Mouse (Mus musculus) neural tube, embryonic 14.5 days (tissue): ENCODE results near the gene Prc1. TPM values are rescaled to one million over a fixed set of nuclear protein-coding genes. Genes with fewer than 3 reads are reported as not detected.

ENCODE experiments used
- ATAC-seq: fragments of 200-750 bp; cut with Nextera tagmentation; 2 replicates; pipeline ENCODE4 v1.8.0; 2017; ENCODE audit warnings: low read depth, mild to moderate bottlenecking, moderate TSS enrichment, moderate library complexity
- H3K27ac ChIP-seq: fragments of 300-500 bp; sonication (generic); 2 replicates; pipeline ENCODE4 v1.5.1; 2014; ENCODE audit warnings: low read depth, mild to moderate bottlenecking, control low read depth, low read length, moderate library complexity, mixed read lengths
- H3K27me3 ChIP-seq: fragments of 300-500 bp; sonication (generic); 2 replicates; pipeline ENCODE4 v1.6.1; 2014; ENCODE audit warnings: low read length; ENCODE audit not compliant: control insufficient read depth, insufficient read depth
- H3K36me3 ChIP-seq: fragments of 300-500 bp; sonication (generic); 2 replicates; pipeline ENCODE4 v1.6.1; 2014; ENCODE audit warnings: low read length, mixed read lengths; ENCODE audit not compliant: control insufficient read depth, insufficient read depth
- H3K4me1 ChIP-seq: fragments of 300-500 bp; sonication (generic); 2 replicates; pipeline ENCODE4 v1.6.1; 2014; ENCODE audit warnings: low read length; ENCODE audit not compliant: control insufficient read depth, insufficient read depth
- H3K4me2 ChIP-seq: fragments of 300-500 bp; sonication (generic); 2 replicates; pipeline ENCODE4 v1.6.1; 2014; ENCODE audit warnings: mild to moderate bottlenecking, low read depth, low read length, control low read depth
- H3K4me3 ChIP-seq: fragments of 300-500 bp; sonication (generic); 2 replicates; pipeline ENCODE4 v1.5.1; 2014; ENCODE audit warnings: low read depth, low read length, control low read depth, mixed read lengths
- H3K9ac ChIP-seq: fragments of 300-500 bp; sonication (generic); replicated peaks from 2 replicates; pipeline ENCODE4 v1.6.1; 2014; ENCODE audit warnings: low read depth, mild to moderate bottlenecking, control low read depth, low read length, mixed read lengths
- H3K9me3 ChIP-seq: fragments of 300-500 bp; sonication (generic); 2 replicates; pipeline ENCODE4 v1.6.1; 2016; ENCODE audit warnings: low read length; ENCODE audit not compliant: control insufficient read depth
- WGBS: fragments of 180-500 bp; shearing (Covaris S2); extraction: QIAGEN DNeasy Blood & Tissue Kit; methylation state at CpG from one replicate; pipeline ENCODE4 v1.1.7; 2014; 5-methylcytosine and 5-hydroxymethylcytosine counted together
- polyA plus RNA-seq: library from polyadenylated mRNA; unstranded; fragments of >200 nt; fragmentation: Nextera tagmentation; extraction: Ambion mirVana; gene quantifications from 2 replicates; pipeline ENCODE4 v1.2.1, GENCODE M21; 2014

The Prc1 gene
- polyA plus RNA-seq, 1 experiment from 2014 or later: 21.5 TPM

DNA sequence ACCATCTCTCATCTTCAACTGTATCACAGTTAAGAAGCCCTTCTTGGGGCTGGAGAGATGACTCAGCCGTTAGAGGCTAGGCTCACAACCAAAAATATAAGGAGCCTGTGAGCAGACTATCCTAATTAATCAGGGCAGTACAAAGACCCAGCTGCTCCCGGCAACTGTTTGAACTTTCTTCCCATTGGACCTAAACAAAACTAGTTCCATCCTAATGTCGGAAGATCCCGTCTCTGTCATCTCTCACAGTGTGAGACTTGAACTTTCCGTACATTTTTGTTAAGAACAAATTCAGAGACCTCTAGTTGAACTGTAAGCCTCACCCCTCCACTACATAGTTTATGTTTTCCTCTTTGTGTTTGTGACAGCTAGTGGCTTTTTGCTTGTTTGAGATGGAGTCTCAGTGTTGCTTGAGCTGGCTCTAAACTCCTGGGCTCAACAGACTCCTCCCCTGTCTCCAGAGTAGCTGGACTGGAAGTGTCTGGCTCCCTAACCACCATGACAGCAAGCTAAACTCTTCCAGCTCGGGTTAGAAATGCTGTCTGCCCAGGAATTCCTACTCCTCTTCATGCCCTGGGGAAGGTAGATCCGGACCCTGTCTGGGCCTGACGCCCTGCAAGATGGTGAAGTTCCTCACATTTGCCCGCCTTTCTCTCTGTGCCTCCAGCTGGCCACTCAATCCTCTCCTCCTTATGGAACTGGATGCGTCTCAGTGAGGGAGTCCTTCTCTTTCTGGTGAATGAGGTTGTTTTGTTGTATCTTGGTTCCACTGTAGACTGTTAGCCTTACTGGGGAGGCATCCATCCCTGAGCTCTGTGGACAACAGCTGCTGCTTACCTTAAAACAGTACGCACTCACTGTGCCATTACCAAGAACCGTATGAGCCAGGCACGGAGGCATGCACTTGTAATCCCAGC, 53.7 kb downstream of the Prc1 start:
- no peak for ATAC-seq
- Histone ChIP-seq H3K9ac (no peak overlapping the region), H3K9me3 (no peaks in the 10 kb centered on the region), H3K27ac (no peak overlapping the region), H3K4me2 (no peak overlapping the region), H3K36me3 (peaks cover 30% of the 10 kb centered on the region), H3K4me1 (peaks cover 6% of the 10 kb centered on the region), H3K4me3 (no peak overlapping the region), H3K27me3 (no peaks in the 10 kb centered on the region)
- WGBS: 56% methylated on average over 13 of the region's 13 CpGs

- ATAC-seq: no peak
- Histone ChIP-seq H3K4me1 (no peaks in the 10 kb centered on the region), H3K27ac (no peak overlapping the region), H3K9me3 (no peaks in the 10 kb centered on the region), H3K4me3 (no peak overlapping the region), H3K36me3 (peaks cover 45% of the 10 kb centered on the region), H3K27me3 (no peaks in the 10 kb centered on the region), H3K9ac (no peak overlapping the region), H3K4me2 (no peak overlapping the region)
- 84% methylated on average over 2 of the region's 2 CpGs for WGBS
These were observed 56.6 kb downstream of the Prc1 start for GRCm38 (mm10) chr7:80350808-80351207.

GRCm38 (mm10) chr7:80352920-80353319, 58.7 kb downstream of the Prc1 start:
- no peaks in the 10 kb centered on the region for H3K4me1 ChIP-seq
- ATAC-seq: no peak
- H3K9ac ChIP-seq: no peak overlapping the region
- H3K9me3 ChIP-seq: no peaks in the 10 kb centered on the region
- no peaks in the 10 kb centered on the region for H3K27me3 ChIP-seq
- H3K4me3 ChIP-seq: no peak overlapping the region
- H3K36me3 ChIP-seq: peaks cover 57% of the 10 kb centered on the region
- H3K27ac ChIP-seq: no peak overlapping the region
- 92% methylated on average over 8 of the region's 8 CpGs for WGBS
- H3K4me2 ChIP-seq: no peak overlapping the region

- H3K4me1 ChIP-seq: no peaks in the 10 kb centered on the region
- H3K27me3 ChIP-seq: no peaks in the 10 kb centered on the region
- H3K9me3 ChIP-seq: no peaks in the 10 kb centered on the region
- no peak for ATAC-seq
- no peak overlapping the region for H3K4me2 ChIP-seq
- 90% methylated on average over 13 of the region's 13 CpGs for WGBS
- no peak overlapping the region for H3K9ac ChIP-seq
- no peak overlapping the region for H3K4me3 ChIP-seq
- H3K27ac ChIP-seq: no peak overlapping the region
- H3K36me3 ChIP-seq: peaks cover 75% of the 10 kb centered on the region
These were observed 62.1 kb downstream of the Prc1 start for GRCm38 (mm10) chr7:80356351-80356750.

GRCm38 (mm10) chr7:80357156-80357555, 62.9 kb downstream of the Prc1 start:
- Histone ChIP-seq H3K9ac (no peak overlapping the region), H3K27ac (no peak overlapping the region), H3K4me3 (no peak overlapping the region), H3K27me3 (no peaks in the 10 kb centered on the region), H3K4me1 (no peaks in the 10 kb centered on the region), H3K4me2 (no peak overlapping the region), H3K36me3 (peaks cover 77% of the 10 kb centered on the region), H3K9me3 (no peaks in the 10 kb centered on the region)
- ATAC-seq: peak; percentile 55; the same call in 1 of the 2 replicates
- WGBS: 20% methylated on average over 8 of the region's 8 CpGs

DNA sequence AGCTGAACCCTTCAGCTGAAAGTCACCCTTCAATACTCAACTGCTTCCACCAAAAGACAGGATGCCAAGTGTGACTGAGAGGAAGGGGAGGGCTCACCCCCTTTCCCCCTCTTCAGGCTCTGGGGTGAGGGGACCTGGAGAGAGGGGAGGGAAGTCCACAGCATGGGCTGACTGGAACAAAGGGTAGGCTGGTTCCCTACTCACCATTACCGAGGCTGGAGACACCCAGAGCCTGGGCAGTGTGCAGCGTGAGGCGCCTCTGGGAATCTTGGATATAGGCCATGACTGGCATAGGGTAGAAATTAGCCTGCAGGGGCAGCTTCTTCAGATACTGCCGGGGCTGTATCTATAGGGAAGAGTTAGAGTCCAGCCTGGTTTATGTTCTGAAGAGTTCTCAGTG, 63.8 kb downstream of the Prc1 start:
- 57% methylated on average over 4 of the region's 4 CpGs for WGBS
- no peak overlapping the region for H3K27ac ChIP-seq
- ATAC-seq: no peak
- no peak overlapping the region for H3K4me3 ChIP-seq
- H3K4me1 ChIP-seq: no peaks in the 10 kb centered on the region
- no peaks in the 10 kb centered on the region for H3K9me3 ChIP-seq
- peaks cover 77% of the 10 kb centered on the region for H3K36me3 ChIP-seq
- H3K27me3 ChIP-seq: no peaks in the 10 kb centered on the region
- no peak overlapping the region for H3K4me2 ChIP-seq
- no peak overlapping the region; the same call in 1 of the 2 replicates for H3K9ac ChIP-seq

DNA sequence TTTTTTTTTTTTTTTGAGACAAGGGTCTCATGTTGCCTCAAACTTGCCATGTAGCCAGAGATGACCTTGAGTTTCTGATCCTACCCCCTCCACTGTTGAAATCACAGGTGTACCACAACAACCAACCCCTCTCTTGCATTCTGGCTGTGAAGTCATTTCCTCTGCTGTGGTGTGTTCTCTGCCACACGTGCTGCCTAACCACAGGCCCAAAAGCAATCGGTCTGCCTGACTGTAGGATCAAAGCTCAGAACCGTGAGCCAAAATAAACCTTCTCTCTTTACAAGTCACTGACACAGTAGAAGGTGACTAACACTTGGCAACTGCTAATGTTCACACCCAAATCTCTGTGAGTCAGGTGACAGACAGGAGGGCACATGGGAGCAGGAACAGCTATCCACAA, 66.2 kb downstream of the Prc1 start:
- H3K9ac ChIP-seq: no peak overlapping the region
- H3K4me1 ChIP-seq: no peaks in the 10 kb centered on the region
- H3K4me2 ChIP-seq: no peak overlapping the region
- H3K36me3 ChIP-seq: peaks cover 78% of the 10 kb centered on the region
- H3K27me3 ChIP-seq: no peaks in the 10 kb centered on the region
- no peak overlapping the region for H3K4me3 ChIP-seq
- H3K27ac ChIP-seq: no peak overlapping the region
- no peak for ATAC-seq
- H3K9me3 ChIP-seq: no peaks in the 10 kb centered on the region
- WGBS: 80% methylated on average over 3 of the region's 3 CpGs

DNA sequence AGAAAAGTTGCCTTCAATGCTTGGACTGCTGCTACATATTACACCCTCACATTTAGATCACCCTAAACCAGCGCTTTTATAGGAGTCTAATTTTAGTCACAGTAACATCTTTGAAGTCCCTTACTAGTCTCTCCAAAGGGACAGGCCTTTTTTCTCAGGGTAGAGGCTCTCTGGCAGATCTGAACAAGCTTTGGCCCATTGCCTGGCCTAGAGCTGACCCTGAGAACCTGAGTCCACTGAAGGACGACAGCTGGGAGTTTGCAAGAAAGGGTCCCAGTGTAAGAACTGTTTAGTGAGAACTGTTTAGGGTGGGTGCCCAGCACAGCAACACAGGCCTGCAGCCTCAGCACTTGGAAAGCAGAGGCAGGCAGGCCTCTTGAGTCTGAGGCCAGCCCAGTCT, 71.5 kb downstream of the Prc1 start:
- H3K9ac ChIP-seq: no peak overlapping the region
- no peak overlapping the region for H3K27ac ChIP-seq
- no peak overlapping the region for H3K4me3 ChIP-seq
- H3K36me3 ChIP-seq: peaks cover 56% of the 10 kb centered on the region
- H3K9me3 ChIP-seq: no peaks in the 10 kb centered on the region
- H3K27me3 ChIP-seq: no peaks in the 10 kb centered on the region
- ATAC-seq: no peak
- H3K4me1 ChIP-seq: peaks cover 15% of the 10 kb centered on the region
- H3K4me2 ChIP-seq: no peak overlapping the region
- WGBS: 80% methylated on average over 2 of the region's 2 CpGs
